In genomic region chr7:3411160-3411941, GRCm38 (mm10) we compare ENCODE assay signal across 8 mouse cellular contexts. TPM values are rescaled to one million over a fixed set of nuclear protein-coding genes. Genes with fewer than 3 reads are reported as not detected.
DNase-seq lines count a peak whose midpoint lies in the region; ATAC-seq lines count a peak whose summit lies in the region.

No protein-coding gene starts in this region.

- peak; percentile 5 for DNase-seq in 3T3-L1 (ENCODE audit: low read depth, low spot score)
- DNase-seq in cerebellum, adult 8-10 months = peak; percentile 39
- peak; percentile 77 for DNase-seq in forelimb bud, embryonic 11.5 days (ENCODE audit: low read depth, low spot score)
- DNase-seq in left cerebral cortex, adult 9 months (ENCODE audit: low spot score in 2 of 2) = peak; percentile 64 to 72
- DNase-seq in testis, postnatal 10 days (ENCODE audit: low spot score) = peak; percentile 65
- DNase-seq in c-Kit-positive CD71-positive TER-119-positive erythroid progenitor cells, embryonic 14.5 days (ENCODE audit: low spot score) = no peak

- H3K4me2 ChIP-seq in midbrain, embryonic 13.5 days (replicated peaks) = peak overlapping the region; percentile 72

- peak overlapping the region; percentile 44 for H3K4me3 ChIP-seq in midbrain, embryonic 13.5 days (replicated peaks)

- H3K9ac ChIP-seq in midbrain, embryonic 13.5 days (replicated peaks) = peak overlapping the region; percentile 57

- H3K9me3 ChIP-seq in midbrain, embryonic 13.5 days = no peaks in the 10 kb centered on the region

- peak; percentile 39 for ATAC-seq in CD4-positive, CD25-positive, alpha-beta regulatory T cell, adult 4 months
- peak; percentile 90 for ATAC-seq in midbrain, embryonic 13.5 days

- H3K27ac ChIP-seq in midbrain, embryonic 13.5 days = no peak overlapping the region

- H3K36me3 ChIP-seq in midbrain, embryonic 13.5 days = 0 out of 2 replicates have a peak, but pooled peaks cover 3% of the 10 kb centered on the region

- H3K4me1 ChIP-seq in midbrain, embryonic 13.5 days (replicated peaks) = peaks cover 27% of the 10 kb centered on the region

- H3K27me3 ChIP-seq in midbrain, embryonic 13.5 days = peaks cover 41% of the 10 kb centered on the region

- WGBS in midbrain, embryonic 13.5 days = under 1% methylated on average over 33 of the region's 33 CpGs

RNA-seq across cellular contexts. Expression of gene Cacng6, which starts 12.6 kb away (rescaled TPM):
- polyA plus RNA-seq in CD4-positive, CD25-positive, alpha-beta regulatory T cell, adult 4 months (2017; shearing (Covaris generic)) = not detected
- not detected in 2 replicates for polyA plus RNA-seq in midbrain, embryonic 13.5 days (2015; fragmentation: Nextera tagmentation; extraction: Ambion mirVana)

RNA-seq across cellular contexts. Expression of gene Cacng8, which starts 20.9 kb away (rescaled TPM):
- not detected for polyA plus RNA-seq in CD4-positive, CD25-positive, alpha-beta regulatory T cell, adult 4 months (2017; shearing (Covaris generic))
- 12.9 and 13.9 TPM in 2 replicates for polyA plus RNA-seq in midbrain, embryonic 13.5 days (2015; fragmentation: Nextera tagmentation; extraction: Ambion mirVana)

Comparison
In these comparisons a context has a peak if more than half of its experiments do, and no peak if none do; other contexts are left out.
1. RNA of gene Cacng8, which starts 20.9 kb away (polyA plus RNA-seq): 12.9 to 13.9 TPM in midbrain, embryonic 13.5 days; not detected in CD4-positive, CD25-positive, alpha-beta regulatory T cell, adult 4 months; every median in the first group is over 10 times any median in the second.